Mouse (Mus musculus): ENCODE results near the gene Oat.

- no peak for TF ChIP-seq CTCF (IDR thresholded peaks at IDR 0.05)
- no peak for TF ChIP-seq EP300 (IDR thresholded peaks at IDR 0.05)
These were observed 10.4 kb downstream of the Oat start for GRCm38 (mm10) chr7:132565831-132566230.

Measured in lung, postnatal 0 days (tissue).